Mouse (Mus musculus): Measurements from ENCODE around the gene Exd2.

DNA sequence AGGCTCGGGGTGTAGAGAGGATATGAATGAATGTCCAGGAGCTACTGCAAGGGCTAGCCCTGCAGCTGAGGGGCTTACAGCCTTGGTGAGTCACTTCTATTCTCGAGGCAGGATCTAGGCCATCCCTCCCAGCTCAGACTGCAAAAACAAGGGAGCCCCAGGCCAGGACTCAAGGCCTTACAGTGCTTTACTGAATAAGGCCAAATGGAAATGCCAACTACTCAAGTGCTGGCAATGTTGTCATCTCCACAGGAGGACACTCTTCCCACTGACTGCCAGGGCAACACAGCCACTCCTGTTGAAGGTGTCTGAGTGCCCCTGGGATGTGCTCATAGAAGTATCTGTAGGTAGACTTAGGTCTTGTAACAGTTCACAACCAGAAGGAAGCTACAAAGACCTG, 63.6 kb downstream of the Exd2 start:
- TF ChIP-seq CTCF (IDR thresholded peaks at IDR 0.05) (no peak), EP300 (IDR thresholded peaks at IDR 0.05) (no peak)
